Mouse (Mus musculus) liver, postnatal 0 days (tissue): Measurements from ENCODE around the gene Igsf9.

Experiments
- CTCF ChIP-seq: sonication (generic); IDR thresholded peaks from 2 replicates; pipeline ENCODE4 v1.5.1; 2016; ENCODE audit warnings: antibody characterized with exemption, low read depth
- EP300 ChIP-seq: IDR thresholded peaks from 2 replicates; pipeline ENCODE4 v1.6.1; 2016; ENCODE audit warnings: antibody characterized with exemption, low read depth, mild to moderate bottlenecking

DNA sequence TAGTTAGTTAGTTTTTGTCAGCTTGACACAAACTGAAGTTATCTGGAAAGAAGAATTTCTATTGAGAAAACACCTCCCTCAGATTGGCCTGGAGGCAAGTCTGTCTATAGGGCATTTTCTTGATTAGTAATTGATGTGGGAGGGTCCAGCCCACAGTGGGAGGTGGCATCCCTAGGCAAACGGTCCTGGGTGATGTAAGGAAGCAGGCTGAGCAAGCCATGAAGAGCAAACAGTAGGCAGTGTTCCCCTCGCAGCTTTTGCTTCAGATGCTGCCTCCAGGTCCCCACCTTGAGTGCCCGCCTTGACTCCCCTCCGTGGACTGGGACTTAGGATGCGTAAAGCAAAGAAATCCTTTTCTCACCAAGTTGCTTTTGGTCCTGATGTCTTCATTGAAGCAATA lies 27.6 kb downstream of the Igsf9 start:
- no peak for TF ChIP-seq CTCF
- no peak for TF ChIP-seq EP300
